Mouse (Mus musculus): ENCODE data around the gene Pex16.

DNA sequence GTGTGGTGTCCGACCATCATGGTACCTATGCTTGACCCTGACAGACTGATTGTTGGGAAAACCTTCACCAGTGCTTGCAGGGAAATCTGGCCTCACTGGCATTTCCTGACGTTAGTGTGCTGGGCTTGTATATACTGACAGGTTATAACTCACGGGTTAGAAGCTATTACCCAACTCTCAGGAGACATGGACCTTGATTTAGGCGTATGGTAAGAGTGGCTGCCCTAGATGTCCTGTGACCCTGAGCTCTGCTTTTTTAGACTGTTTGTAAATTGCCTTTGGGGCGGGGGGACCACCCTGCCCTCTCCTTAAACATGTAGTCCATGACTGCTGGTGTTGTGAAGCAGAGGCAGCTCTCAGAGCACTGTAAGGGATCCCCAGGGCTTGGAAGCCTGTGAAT is 23.8 kb upstream of the Pex16 start:
- no peak for TF ChIP-seq CTCF (IDR thresholded peaks at IDR 0.05; ENCODE audit: extremely low read depth, insufficient read length, insufficient replicate concordance, low read depth, low read length)
- TF ChIP-seq POLR2A (IDR thresholded peaks at IDR 0.05; ENCODE audit: low read depth, low read length): no peak

All from small intestine, adult 2 months (tissue).